Mouse (Mus musculus) ovary, adult 10 weeks (tissue): Measurements from ENCODE around the gene Fcho1. TPM values are rescaled to one million over a fixed set of nuclear protein-coding genes. Genes with fewer than 3 reads are reported as not detected.

Experiments
- polyA plus RNA-seq: library from polyadenylated mRNA; stranded (reverse); fragments of 350-450 nt; fragmentation: Illumina TruSeq; extraction: RNeasy Lipid Tissue Mini Kit (QIAGEN cat#74804); gene quantifications from one replicate; pipeline ENCODE4 v1.2.3, GENCODE M21; 2014

Gene Fcho1
- not detected for polyA plus RNA-seq

GRCm38 (mm10) chr8:71725122-71725924 lies at the start of gene Fcho1:
TSS of gene Fcho1 (minus strand) at chr8:71725716.

GRCm38 (mm10) chr8:71701414-71702086 lies 24.0 kb downstream of the Fcho1 start, which contains the start of gene B3gnt3:
TSS of gene B3gnt3 (minus strand) at chr8:71701789.

GRCm38 (mm10) chr8:71689028-71689427 lies 36.5 kb downstream of the Fcho1 start, which contains the start of gene Insl3:
TSS of gene Insl3 (plus strand) at chr8:71689214.

GRCm38 (mm10) chr8:71676020-71676741 lies 49.3 kb downstream of the Fcho1 start, which contains the start of gene Jak3:
TSS of gene Jak3 (plus strand) at chr8:71676296.

GRCm38 (mm10) chr8:71671549-71671965 lies 54.0 kb downstream of the Fcho1 start, which contains the start of gene Unc13a:
TSS of gene Unc13a (minus strand) at chr8:71671757.

Other genes starting within 250 kb of the Fcho1 start
- gene Ano8, start 239.8 kb downstream of the Fcho1 start, polyA plus RNA-seq = 1.00 TPM
- 1.3 TPM for gene Gtpbp3, start 237.6 kb downstream of the Fcho1 start, polyA plus RNA-seq
- 0.46 TPM for gene Plvap, start 214.0 kb downstream of the Fcho1 start, polyA plus RNA-seq
- not detected for gene Ccdc194, start 200.0 kb downstream of the Fcho1 start, polyA plus RNA-seq
- 8.3 TPM for gene Bst2, start 188.3 kb downstream of the Fcho1 start, polyA plus RNA-seq
- gene Mvb12a, start 182.8 kb downstream of the Fcho1 start, polyA plus RNA-seq = 0.66 TPM
- 3.4 TPM for gene Tmem221, start 166.8 kb downstream of the Fcho1 start, polyA plus RNA-seq
- 0.26 TPM for gene Nxnl1, start 159.1 kb downstream of the Fcho1 start, polyA plus RNA-seq
- gene Slc27a1, start 156.8 kb downstream of the Fcho1 start, polyA plus RNA-seq = 4.7 TPM
- 0.17 TPM for gene Pgls, start 133.5 kb downstream of the Fcho1 start, polyA plus RNA-seq
- gene Fam129c, start 128.1 kb downstream of the Fcho1 start, polyA plus RNA-seq = not detected
- 73.2 TPM for gene Colgalt1, start 114.7 kb downstream of the Fcho1 start, polyA plus RNA-seq
- not detected for gene Unc13a, start 54.0 kb downstream of the Fcho1 start, polyA plus RNA-seq
- not detected for gene Jak3, start 49.4 kb downstream of the Fcho1 start, polyA plus RNA-seq
- gene Insl3, start 36.5 kb downstream of the Fcho1 start, polyA plus RNA-seq = not detected
- 2.2 TPM for gene B3gnt3, start 23.9 kb downstream of the Fcho1 start, polyA plus RNA-seq
- gene Zfp709, start 156.3 kb upstream of the Fcho1 start, polyA plus RNA-seq = 46.4 TPM
- gene Zfp882, start 182.9 kb upstream of the Fcho1 start, polyA plus RNA-seq = 28.3 TPM
- gene Zfp617, start 182.9 kb upstream of the Fcho1 start, polyA plus RNA-seq = 135 TPM
- gene Zfp961, start 225.3 kb upstream of the Fcho1 start, polyA plus RNA-seq = 56.3 TPM